Mouse (Mus musculus) bone marrow macrophage, adult 2 months (primary cell): Measurements from ENCODE around the gene Cdk14.

Experiments
- CTCF ChIP-seq: IDR thresholded peaks from 2 replicates; pipeline ENCODE4 v1.5.1; 2012; ENCODE audit warnings: low read depth, mild to moderate bottlenecking, low read length, moderate library complexity
- POLR2A ChIP-seq: IDR thresholded peaks from 2 replicates; pipeline ENCODE4 v1.6.1; 2012; ENCODE audit warnings: mild to moderate bottlenecking, low read depth, low read length, borderline replicate concordance

DNA sequence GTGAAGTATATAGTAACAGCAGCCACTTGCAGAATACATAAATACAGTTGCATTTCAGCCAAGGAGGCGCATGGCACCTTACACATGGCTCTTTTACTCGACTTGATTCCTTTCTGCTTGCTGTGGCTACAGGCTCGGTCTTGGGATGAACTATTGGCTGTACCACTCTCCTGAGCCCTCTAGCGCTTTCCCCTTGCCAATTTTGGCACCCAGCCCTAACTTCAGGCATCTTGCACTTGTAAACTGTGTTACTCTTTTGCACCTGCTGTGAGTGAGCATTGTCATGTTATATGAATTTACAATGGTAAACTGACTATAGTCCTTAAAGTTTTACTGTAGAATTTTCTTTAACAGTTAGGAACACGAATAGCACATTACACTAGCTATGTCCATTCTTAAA lies 603.1 kb downstream of the Cdk14 start:
- TF ChIP-seq CTCF (no peak), POLR2A (no peak)
